Mouse (Mus musculus): ENCODE measurements around the gene Fmnl2.

Fmnl2 gene

GRCm38 (mm10) chr2:52857611-52858528 is at the start of gene Fmnl2:
Gene Fmnl2, plus strand, starts transcription at chr2:52857860.
- DNase-seq: peak; percentile 76

GRCm38 (mm10) chr2:52809988-52810387 is 47.7 kb upstream of the Fmnl2 start:
- DNase-seq: no peak

GRCm38 (mm10) chr2:52811691-52812090 is 46.0 kb upstream of the Fmnl2 start:
- no peak for DNase-seq

GRCm38 (mm10) chr2:52817341-52817740 is 40.3 kb upstream of the Fmnl2 start:
- DNase-seq: peak; percentile 18

GRCm38 (mm10) chr2:52818944-52819343 is 38.7 kb upstream of the Fmnl2 start:
- DNase-seq: peak; percentile 28

GRCm38 (mm10) chr2:52822214-52822613 is 35.4 kb upstream of the Fmnl2 start:
- DNase-seq: no peak

- DNase-seq: no peak
These were observed 29.6 kb upstream of the Fmnl2 start for GRCm38 (mm10) chr2:52828077-52828476.

- DNase-seq: no peak
These were observed 27.1 kb upstream of the Fmnl2 start for GRCm38 (mm10) chr2:52830513-52830912.

- no peak for DNase-seq
These were observed 26.1 kb upstream of the Fmnl2 start for GRCm38 (mm10) chr2:52831585-52831984.

GRCm38 (mm10) chr2:52835726-52836125 is 21.9 kb upstream of the Fmnl2 start:
- no peak for DNase-seq

GRCm38 (mm10) chr2:52839074-52839473 is 18.6 kb upstream of the Fmnl2 start:
- no peak for DNase-seq

GRCm38 (mm10) chr2:52839868-52840267 is 17.8 kb upstream of the Fmnl2 start:
- no peak for DNase-seq

GRCm38 (mm10) chr2:52843861-52844260 is 13.8 kb upstream of the Fmnl2 start:
- DNase-seq: no peak

GRCm38 (mm10) chr2:52844936-52845752 is 12.5 kb upstream of the Fmnl2 start:
- DNase-seq: no peak

GRCm38 (mm10) chr2:52846506-52846905 is 11.2 kb upstream of the Fmnl2 start:
- no peak for DNase-seq

GRCm38 (mm10) chr2:52849092-52849491 is 8.6 kb upstream of the Fmnl2 start:
- DNase-seq: no peak

GRCm38 (mm10) chr2:52858529-52859465 is 1.1 kb downstream of the Fmnl2 start:
- peak; percentile 41 for DNase-seq

GRCm38 (mm10) chr2:52859466-52859840 is 1.8 kb downstream of the Fmnl2 start:
- DNase-seq: no peak

- no peak for DNase-seq
These were observed 2.6 kb downstream of the Fmnl2 start for GRCm38 (mm10) chr2:52860111-52860775.

GRCm38 (mm10) chr2:52862046-52862759 is 4.5 kb downstream of the Fmnl2 start:
- DNase-seq: no peak

- no peak for DNase-seq
These were observed 5.1 kb downstream of the Fmnl2 start for GRCm38 (mm10) chr2:52862760-52863124.

Data from right cerebral cortex, adult 18-20 months (tissue).